Mouse (Mus musculus) spleen, embryonic (tissue): ENCODE measurements at regions not wholly inside any gene's neighbourhood (a gene's known extent, or its start where the extent isn't known, plus 50 kb on each side); places are given as distances from the start of the nearest gene placed in this dataset.

ENCODE experiments used
- CTCF ChIA-PET: fragments of 350-600 bp; sonication (Branson Sonifier 250); formaldehyde crosslinking; loops from one replicate; lab custom pipeline; 2022; lab: Charles Lee

GRCm38 (mm10) chr6:110120406-110120805 lies 525.0 kb upstream of the Grm7 start:
- CTCF ChIA-PET, result no interaction called here

GRCm38 (mm10) chr6:110132271-110132670 lies 513.1 kb upstream of the Grm7 start:
- CTCF ChIA-PET, result no interaction called here

GRCm38 (mm10) chr6:110133587-110133986 lies 511.8 kb upstream of the Grm7 start:
- CTCF ChIA-PET, result no interaction called here

- CTCF ChIA-PET, result no interaction called here
These were observed 508.2 kb upstream of the Grm7 start for GRCm38 (mm10) chr6:110137043-110137650.

GRCm38 (mm10) chr6:110139396-110139795 lies 506.0 kb upstream of the Grm7 start:
- CTCF ChIA-PET, result no interaction called here

- CTCF ChIA-PET, result no interaction called here
These were observed 476.8 kb upstream of the Grm7 start for GRCm38 (mm10) chr6:110168539-110168938.

GRCm38 (mm10) chr6:110205973-110206372 lies 439.4 kb upstream of the Grm7 start:
- CTCF ChIA-PET, result no interaction called here

DNA sequence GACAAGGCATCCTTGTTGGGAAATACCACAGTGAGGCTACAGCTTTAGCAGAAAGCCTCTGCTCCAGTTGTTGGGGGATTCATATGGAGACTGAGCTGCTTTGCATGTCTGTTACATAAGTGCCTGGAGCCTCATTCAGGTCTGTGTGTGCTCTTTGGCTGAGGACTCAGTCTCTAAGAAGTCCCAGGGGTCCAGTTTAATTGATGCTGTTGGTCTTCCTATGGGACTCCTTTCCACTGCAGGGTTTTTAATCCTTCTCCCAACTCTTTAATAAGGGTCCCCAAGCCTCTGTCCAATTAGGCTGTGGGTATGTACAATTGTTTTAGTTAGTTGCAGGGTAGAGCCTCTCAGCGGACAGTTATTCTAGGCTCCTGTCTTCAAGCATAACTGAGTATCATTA lies 436.6 kb upstream of the Grm7 start:
- CTCF ChIA-PET, result interaction anchor here (0.6 kb wide), 1 partner anchor 457 kb away, joined by 3 read pairs; no protein-coding TSS in a partner anchor

DNA sequence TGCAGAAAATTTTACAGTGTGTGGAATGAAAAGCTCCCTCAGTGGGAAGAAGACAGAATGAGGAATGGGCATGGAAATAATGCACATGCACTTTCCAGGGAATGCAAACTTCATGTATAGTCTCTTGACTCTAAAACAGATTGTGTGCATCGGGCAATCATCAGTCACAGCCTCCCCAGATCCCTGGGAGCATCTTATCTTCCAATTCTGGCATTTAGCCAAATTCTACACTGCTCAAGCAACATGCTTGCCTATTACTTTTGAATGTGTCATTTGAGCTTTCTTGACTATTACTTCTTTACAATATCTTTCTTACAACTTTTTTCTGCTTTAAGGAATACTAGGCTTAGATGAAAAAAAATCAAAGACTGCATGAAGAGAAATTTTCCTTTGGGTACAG lies 397.9 kb upstream of the Grm7 start:
- CTCF ChIA-PET, result no interaction called here

DNA sequence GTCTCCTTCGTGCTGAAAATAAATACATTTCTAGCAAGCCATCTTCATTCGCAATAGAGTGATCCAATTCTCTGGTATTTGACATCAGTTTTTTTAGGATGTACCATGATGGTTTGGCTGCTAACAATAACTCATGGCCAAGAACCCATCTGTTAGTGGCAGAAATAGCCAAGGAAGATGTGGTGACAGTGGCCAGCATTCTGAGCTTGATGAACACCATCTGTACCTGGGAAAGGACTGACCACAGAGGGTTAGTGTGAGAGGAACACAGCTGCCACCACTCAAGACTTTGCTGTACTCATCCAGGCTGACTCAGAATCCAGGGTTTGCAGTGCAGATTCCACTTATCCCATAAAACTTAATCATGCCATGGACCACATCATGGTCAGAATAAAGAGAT lies 348.8 kb upstream of the Grm7 start:
- CTCF ChIA-PET, result no interaction called here
